Mouse (Mus musculus): ENCODE data around the gene Ints3. TPM values are rescaled to one million over a fixed set of nuclear protein-coding genes. Genes with fewer than 3 reads are reported as not detected.

The Ints3 gene
- polyA plus RNA-seq, 1 experiment from 2014 or later, result 34.2 TPM

DNA sequence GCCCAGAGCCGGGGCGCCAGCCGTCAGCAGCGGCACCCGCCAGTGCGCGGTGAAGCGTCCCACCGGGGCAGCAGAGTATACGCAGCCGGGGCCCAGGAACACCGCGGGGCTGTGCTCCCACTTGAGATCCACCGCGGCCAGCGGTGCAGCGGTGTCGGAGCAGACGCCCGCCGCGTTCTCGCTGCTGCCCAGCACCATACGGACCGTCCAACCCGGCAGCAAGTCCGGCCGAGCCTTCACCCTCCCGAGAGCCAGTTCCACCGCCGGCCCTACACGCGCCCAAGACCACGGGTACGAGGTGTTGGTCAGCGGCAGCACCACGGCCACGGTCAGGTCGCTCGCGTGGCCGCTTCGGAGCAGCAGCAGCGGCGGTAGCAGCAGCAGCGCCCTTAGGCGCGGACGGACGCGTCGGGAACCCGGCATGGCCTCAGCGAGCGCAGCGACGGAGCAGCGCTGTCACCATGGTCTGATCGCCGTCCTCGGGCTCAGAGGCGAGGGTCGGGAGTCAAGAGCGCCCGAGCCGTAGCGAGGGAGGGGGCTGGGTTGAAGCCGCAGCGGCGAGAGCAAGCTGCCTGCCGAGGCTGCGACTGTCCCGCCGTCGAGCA is 31.8 kb upstream of the Ints3 start:
- Histone ChIP-seq H3K36me3 (ENCODE audit: control insufficient read depth, insufficient read depth, low read length) (no peaks in the 10 kb centered on the region), H3K4me2 (replicated peaks; ENCODE audit: low read depth, low read length) (peak overlapping the region; percentile 60), H3K4me1 (replicated peaks; ENCODE audit: control insufficient read depth, insufficient read depth, low read length) (0 out of 2 replicates have a peak, but pooled peaks cover 2% of the 10 kb centered on the region), H3K27me3 (ENCODE audit: control insufficient read depth, insufficient read depth, low read length) (peaks cover 37% of the 10 kb centered on the region), H3K9me3 (ENCODE audit: control insufficient read depth, low read length) (no peaks in the 10 kb centered on the region), H3K4me3 (ENCODE audit: low read depth, low read length) (peak overlapping the region; percentile 34), H3K9ac (ENCODE audit: low read depth, low read length) (peak overlapping the region; percentile 27), H3K27ac (ENCODE audit: low read depth, low read length) (no peak overlapping the region)
- peak; percentile 45 for ATAC-seq (ENCODE audit: low FRiP score)
- WGBS, result 1% methylated on average over 73 of the region's 75 CpGs
- DNase-seq (ENCODE audit: low spot score), result peak; percentile 60

GRCm38 (mm10) chr3:90464552-90465080 is 31.2 kb upstream of the Ints3 start:
- Histone ChIP-seq H3K27ac (ENCODE audit: low read depth, low read length) (no peak overlapping the region), H3K4me3 (ENCODE audit: low read depth, low read length) (peak overlapping the region; percentile 34), H3K4me1 (replicated peaks; ENCODE audit: control insufficient read depth, insufficient read depth, low read length) (0 out of 2 replicates have a peak, but pooled peaks cover 2% of the 10 kb centered on the region), H3K4me2 (replicated peaks; ENCODE audit: low read depth, low read length) (peak overlapping the region; percentile 60), H3K9me3 (ENCODE audit: control insufficient read depth, low read length) (no peaks in the 10 kb centered on the region), H3K27me3 (ENCODE audit: control insufficient read depth, insufficient read depth, low read length) (peaks cover 37% of the 10 kb centered on the region), H3K9ac (ENCODE audit: low read depth, low read length) (peak overlapping the region; percentile 27; the same call in 1 of the 2 replicates), H3K36me3 (ENCODE audit: control insufficient read depth, insufficient read depth, low read length) (no peaks in the 10 kb centered on the region)
- ATAC-seq (ENCODE audit: low FRiP score), result 0 out of 2 replicates have a peak, but pooled peaks have one; percentile 20
- DNase-seq (ENCODE audit: low spot score), result peak; percentile 56
- WGBS, result 10% methylated on average over 37 of the region's 37 CpGs

DNA sequence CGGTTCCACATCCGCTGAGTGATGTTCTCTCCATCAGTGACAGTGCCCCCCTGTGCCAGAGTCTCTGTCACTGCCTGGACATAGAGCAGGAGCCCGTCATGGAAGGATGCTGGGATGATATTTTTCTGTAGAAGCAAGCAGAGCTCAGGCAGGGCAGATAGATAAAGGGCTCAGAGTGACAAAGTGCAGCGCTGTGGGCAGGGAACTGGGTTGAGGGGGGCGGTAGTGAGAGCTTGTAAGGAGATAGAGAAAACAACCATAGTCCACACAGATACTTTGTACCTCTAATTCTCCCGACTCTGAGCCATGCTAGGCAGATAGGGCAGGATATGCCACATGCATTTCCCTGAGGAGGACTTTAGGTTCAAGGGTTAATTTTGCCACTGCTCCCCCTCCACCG is 29.2 kb upstream of the Ints3 start:
- 41% methylated on average over 7 of the region's 7 CpGs for WGBS
- H3K27ac ChIP-seq (ENCODE audit: low read depth, low read length), result no peak overlapping the region
- no peaks in the 10 kb centered on the region for H3K9me3 ChIP-seq (ENCODE audit: control insufficient read depth, low read length)
- H3K9ac ChIP-seq (ENCODE audit: low read depth, low read length), result no peak overlapping the region
- H3K36me3 ChIP-seq (ENCODE audit: control insufficient read depth, insufficient read depth, low read length), result no peaks in the 10 kb centered on the region
- H3K4me1 ChIP-seq (replicated peaks; ENCODE audit: control insufficient read depth, insufficient read depth, low read length), result 0 out of 2 replicates have a peak, but pooled peaks cover 2% of the 10 kb centered on the region
- H3K4me2 ChIP-seq (replicated peaks; ENCODE audit: low read depth, low read length), result no peak overlapping the region
- H3K4me3 ChIP-seq (ENCODE audit: low read depth, low read length), result no peak overlapping the region
- no peak for ATAC-seq (ENCODE audit: low FRiP score)
- H3K27me3 ChIP-seq (ENCODE audit: control insufficient read depth, insufficient read depth, low read length), result peaks cover 37% of the 10 kb centered on the region
- DNase-seq (ENCODE audit: low spot score), result no peak

DNA sequence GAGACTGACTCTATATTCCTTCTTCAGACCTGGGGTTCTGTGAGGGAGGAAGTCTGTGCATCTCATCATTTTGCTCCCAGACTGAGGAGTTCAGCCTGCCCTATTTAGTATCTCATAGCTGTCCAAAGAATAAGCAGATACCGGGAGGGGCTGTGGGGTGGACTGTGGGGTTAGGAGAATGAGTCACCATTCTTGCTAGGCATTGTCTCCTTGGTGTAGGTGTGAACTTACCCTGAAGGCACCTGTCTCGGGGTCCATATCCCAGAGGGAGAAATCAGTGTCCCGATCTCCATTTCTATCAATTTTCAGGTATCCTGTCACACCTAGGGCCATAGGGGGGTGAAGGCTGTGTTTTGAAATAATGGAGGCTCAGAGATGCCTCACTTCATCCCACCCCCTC is 28.5 kb upstream of the Ints3 start:
- H3K27me3 ChIP-seq (ENCODE audit: control insufficient read depth, insufficient read depth, low read length), result peaks cover 37% of the 10 kb centered on the region

GRCm38 (mm10) chr3:90460315-90460714 is 26.9 kb upstream of the Ints3 start:
- Histone ChIP-seq H3K36me3 (ENCODE audit: control insufficient read depth, insufficient read depth, low read length) (no peaks in the 10 kb centered on the region), H3K27me3 (ENCODE audit: control insufficient read depth, insufficient read depth, low read length) (peaks cover 28% of the 10 kb centered on the region), H3K4me3 (ENCODE audit: low read depth, low read length) (no peak overlapping the region), H3K9me3 (ENCODE audit: control insufficient read depth, low read length) (no peaks in the 10 kb centered on the region), H3K27ac (ENCODE audit: low read depth, low read length) (no peak overlapping the region), H3K9ac (ENCODE audit: low read depth, low read length) (no peak overlapping the region), H3K4me2 (replicated peaks; ENCODE audit: low read depth, low read length) (no peak overlapping the region), H3K4me1 (replicated peaks; ENCODE audit: control insufficient read depth, insufficient read depth, low read length) (0 out of 2 replicates have a peak, but pooled peaks cover 1% of the 10 kb centered on the region)
- DNase-seq (ENCODE audit: low spot score), result no peak
- 78% methylated on average over 5 of the region's 5 CpGs for WGBS
- no peak for ATAC-seq (ENCODE audit: low FRiP score)

More for the DNA sequence above, 28.5 kb upstream of the Ints3 start:
- Histone ChIP-seq H3K27ac (ENCODE audit: low read depth, low read length) (no peak overlapping the region), H3K9ac (ENCODE audit: low read depth, low read length) (no peak overlapping the region), H3K9me3 (ENCODE audit: control insufficient read depth, low read length) (no peaks in the 10 kb centered on the region), H3K4me3 (ENCODE audit: low read depth, low read length) (no peak overlapping the region), H3K36me3 (ENCODE audit: control insufficient read depth, insufficient read depth, low read length) (no peaks in the 10 kb centered on the region), H3K4me2 (replicated peaks; ENCODE audit: low read depth, low read length) (no peak overlapping the region), H3K4me1 (replicated peaks; ENCODE audit: control insufficient read depth, insufficient read depth, low read length) (0 out of 2 replicates have a peak, but pooled peaks cover 2% of the 10 kb centered on the region)
- no peak for DNase-seq (ENCODE audit: low spot score)
- WGBS, result 92% methylated on average over 3 of the region's 3 CpGs
- ATAC-seq (ENCODE audit: low FRiP score), result no peak

DNA sequence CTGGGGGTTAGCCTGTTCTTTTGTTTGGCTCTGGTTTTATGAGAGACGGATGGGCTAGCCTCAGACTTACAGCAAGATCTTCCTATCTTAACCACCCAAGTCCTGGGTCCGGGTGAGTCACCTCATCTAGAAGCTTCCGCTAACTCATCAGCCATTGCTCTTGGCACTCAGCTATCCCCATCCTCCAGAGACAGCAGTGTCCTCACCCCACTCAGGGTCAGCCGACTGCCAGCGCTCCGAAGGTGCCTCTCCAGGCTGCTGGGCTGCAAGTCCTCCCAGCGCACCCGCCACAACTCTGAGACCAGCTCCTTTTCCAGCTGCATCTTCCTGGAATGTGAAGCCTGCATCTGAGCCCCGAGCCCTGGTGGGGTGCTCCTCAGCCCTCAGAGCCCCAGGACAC is 26.3 kb upstream of the Ints3 start:
- Histone ChIP-seq H3K27me3 (ENCODE audit: control insufficient read depth, insufficient read depth, low read length) (peaks cover 22% of the 10 kb centered on the region), H3K36me3 (ENCODE audit: control insufficient read depth, insufficient read depth, low read length) (no peaks in the 10 kb centered on the region), H3K4me2 (replicated peaks; ENCODE audit: low read depth, low read length) (no peak overlapping the region), H3K9ac (ENCODE audit: low read depth, low read length) (no peak overlapping the region), H3K4me3 (ENCODE audit: low read depth, low read length) (no peak overlapping the region), H3K4me1 (replicated peaks; ENCODE audit: control insufficient read depth, insufficient read depth, low read length) (no peaks in the 10 kb centered on the region), H3K9me3 (ENCODE audit: control insufficient read depth, low read length) (no peaks in the 10 kb centered on the region), H3K27ac (ENCODE audit: low read depth, low read length) (no peak overlapping the region)
- DNase-seq (ENCODE audit: low spot score) (no peak), ATAC-seq (ENCODE audit: low FRiP score) (no peak)
- 82% methylated on average over 9 of the region's 9 CpGs for WGBS

GRCm38 (mm10) chr3:90454931-90455330 is 21.5 kb upstream of the Ints3 start:
- Histone ChIP-seq H3K4me2 (replicated peaks; ENCODE audit: low read depth, low read length) (no peak overlapping the region), H3K4me3 (ENCODE audit: low read depth, low read length) (no peak overlapping the region)
- 84% methylated on average over 14 of the region's 14 CpGs for WGBS

DNA sequence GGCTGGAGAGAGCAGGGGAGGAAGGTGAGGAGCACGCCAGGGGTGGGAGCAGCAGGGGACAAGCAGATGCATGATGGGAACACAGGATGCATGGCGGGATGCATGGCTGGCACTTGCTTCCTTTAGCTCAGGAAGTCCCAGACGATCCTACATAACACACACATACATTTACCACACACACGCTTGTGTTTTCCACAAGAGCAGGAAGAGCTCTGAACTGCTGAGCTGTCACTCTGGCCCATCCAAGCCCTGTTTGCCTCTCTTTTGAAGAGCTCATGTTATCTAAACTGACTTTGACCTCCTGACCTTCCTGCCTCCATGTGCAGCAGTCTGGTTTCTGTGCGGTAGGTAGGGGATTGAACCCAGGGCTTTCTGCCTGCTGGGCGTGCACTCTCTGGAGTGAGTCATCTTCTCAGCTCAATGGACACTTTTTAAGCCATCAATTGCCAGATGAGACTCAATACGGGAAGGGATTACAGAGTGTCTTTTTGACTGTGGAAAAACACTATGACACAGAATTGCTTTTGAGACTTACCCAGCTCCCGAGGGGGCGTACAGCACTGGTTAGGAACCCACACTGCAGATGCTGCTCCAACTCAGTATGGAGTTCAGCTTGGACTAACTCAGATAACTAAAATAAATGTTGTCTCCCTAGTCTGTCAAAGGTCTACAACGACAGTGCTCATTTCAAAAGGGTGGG is 18.1 kb upstream of the Ints3 start:
- H3K36me3 ChIP-seq (ENCODE audit: control insufficient read depth, insufficient read depth, low read length), result no peaks in the 10 kb centered on the region
- H3K4me2 ChIP-seq (replicated peaks; ENCODE audit: low read depth, low read length), result no peak overlapping the region
- ATAC-seq (ENCODE audit: low FRiP score) (no peak), DNase-seq (ENCODE audit: low spot score) (no peak)
- H3K27ac ChIP-seq (ENCODE audit: low read depth, low read length), result no peak overlapping the region
- H3K9me3 ChIP-seq (ENCODE audit: control insufficient read depth, low read length), result no peaks in the 10 kb centered on the region
- no peak overlapping the region for H3K4me3 ChIP-seq (ENCODE audit: low read depth, low read length)
- no peaks in the 10 kb centered on the region for H3K27me3 ChIP-seq (ENCODE audit: control insufficient read depth, insufficient read depth, low read length)
- no peak overlapping the region for H3K9ac ChIP-seq (ENCODE audit: low read depth, low read length)
- H3K4me1 ChIP-seq (replicated peaks; ENCODE audit: control insufficient read depth, insufficient read depth, low read length), result no peaks in the 10 kb centered on the region
- 54% methylated on average over 10 of the region's 10 CpGs for WGBS

More at GRCm38 (mm10) chr3:90454931-90455330, 21.5 kb upstream of the Ints3 start:
- Histone ChIP-seq H3K9me3 (ENCODE audit: control insufficient read depth, low read length) (no peaks in the 10 kb centered on the region), H3K4me1 (replicated peaks; ENCODE audit: control insufficient read depth, insufficient read depth, low read length) (no peaks in the 10 kb centered on the region), H3K27ac (ENCODE audit: low read depth, low read length) (no peak overlapping the region), H3K27me3 (ENCODE audit: control insufficient read depth, insufficient read depth, low read length) (no peaks in the 10 kb centered on the region), H3K9ac (ENCODE audit: low read depth, low read length) (no peak overlapping the region), H3K36me3 (ENCODE audit: control insufficient read depth, insufficient read depth, low read length) (no peaks in the 10 kb centered on the region)
- DNase-seq (ENCODE audit: low spot score) (no peak), ATAC-seq (ENCODE audit: low FRiP score) (no peak)

Measured in hindbrain, embryonic 11.5 days (tissue).